ENCODE assay signal across 8 mouse cellular contexts in genomic region chr15:52161568-52162316, GRCm38 (mm10).
DNase-seq lines count a peak whose midpoint lies in the region; ATAC-seq and TF ChIP-seq lines count a peak whose summit lies in the region.

No protein-coding gene starts in this region.

- no peak overlapping the region for H3K27ac ChIP-seq in heart, embryonic 13.5 days (replicated peaks)
- peak overlapping the region; percentile 77 for H3K27ac ChIP-seq in hindbrain, embryonic 13.5 days
- peak overlapping the region; percentile 85 for H3K27ac ChIP-seq in midbrain, embryonic 10.5 days (replicated peaks)
- H3K27ac ChIP-seq in stomach, postnatal 0 days (replicated peaks): no peak overlapping the region

- TF ChIP-seq CTCF in stomach, postnatal 0 days (IDR thresholded peaks at IDR 0.05; ENCODE audit: low read depth): no peak

- DNase-seq in heart, adult 9 months (ENCODE audit: low spot score in 2 of 2): no peak
- peak; percentile 85 for DNase-seq in Muller cell, postnatal 12 days (ENCODE audit: inconsistent ontology term)
- DNase-seq in cerebellum, postnatal 25 days: peak; percentile 84 to 86
- DNase-seq in midbrain, embryonic 10.5 days (ENCODE audit: low spot score): peak; percentile 63
- DNase-seq in stomach, postnatal 0 days (ENCODE audit: low spot score): peak; percentile 25

- H3K36me3 ChIP-seq in heart, embryonic 13.5 days: no peaks in the 10 kb centered on the region
- no peaks in the 10 kb centered on the region for H3K36me3 ChIP-seq in hindbrain, embryonic 13.5 days
- no peaks in the 10 kb centered on the region for H3K36me3 ChIP-seq in midbrain, embryonic 10.5 days
- no peaks in the 10 kb centered on the region for H3K36me3 ChIP-seq in stomach, postnatal 0 days (ENCODE audit: control insufficient read depth, insufficient read depth, low read length)

- peak overlapping the region; percentile 17; the same call in 1 of the 2 replicates for H3K9ac ChIP-seq in heart, embryonic 13.5 days
- peak overlapping the region; percentile 55 for H3K9ac ChIP-seq in hindbrain, embryonic 13.5 days
- H3K9ac ChIP-seq in stomach, postnatal 0 days (ENCODE audit: low read length): no peak overlapping the region

- no peak overlapping the region for H3K4me3 ChIP-seq in heart, embryonic 13.5 days
- no peak overlapping the region for H3K4me3 ChIP-seq in hindbrain, embryonic 13.5 days
- H3K4me3 ChIP-seq in midbrain, embryonic 10.5 days: peak overlapping the region; percentile 22
- no peak overlapping the region for H3K4me3 ChIP-seq in stomach, postnatal 0 days (ENCODE audit: low read depth, low read length)

- H3K27me3 ChIP-seq in heart, embryonic 13.5 days (replicated peaks): no peaks in the 10 kb centered on the region; the same call in 1 of the 2 replicates
- no peaks in the 10 kb centered on the region for H3K27me3 ChIP-seq in hindbrain, embryonic 13.5 days
- H3K27me3 ChIP-seq in midbrain, embryonic 10.5 days (ENCODE audit: low read depth, poor library complexity, severe bottlenecking): no peaks in the 10 kb centered on the region
- H3K27me3 ChIP-seq in stomach, postnatal 0 days (ENCODE audit: control insufficient read depth, insufficient read depth, low read length): no peaks in the 10 kb centered on the region

- H3K9me3 ChIP-seq in heart, embryonic 13.5 days: no peaks in the 10 kb centered on the region
- H3K9me3 ChIP-seq in hindbrain, embryonic 13.5 days: no peaks in the 10 kb centered on the region
- H3K9me3 ChIP-seq in midbrain, embryonic 10.5 days (replicated peaks): no peaks in the 10 kb centered on the region
- no peaks in the 10 kb centered on the region for H3K9me3 ChIP-seq in stomach, postnatal 0 days (ENCODE audit: control insufficient read depth, low read length)

- ATAC-seq in heart, embryonic 13.5 days (ENCODE audit: extremely low read depth, insufficient number of reproducible peaks, low FRiP score, low TSS enrichment): no peak
- ATAC-seq in hindbrain, embryonic 13.5 days (ENCODE audit: low FRiP score): peak; percentile 63
- peak; percentile 54; the same call in 1 of the 2 replicates for ATAC-seq in stomach, postnatal 0 days (ENCODE audit: low FRiP score, low TSS enrichment)
- no peak for ATAC-seq in CD4-positive, CD25-positive, alpha-beta regulatory T cell, adult 4 months

- peak overlapping the region; percentile 48 for H3K4me2 ChIP-seq in heart, embryonic 13.5 days
- peak overlapping the region; percentile 34 for H3K4me2 ChIP-seq in hindbrain, embryonic 13.5 days
- no peak overlapping the region; the same call in 1 of the 2 replicates for H3K4me2 ChIP-seq in stomach, postnatal 0 days (replicated peaks; ENCODE audit: low read depth)

- H3K4me1 ChIP-seq in heart, embryonic 13.5 days: peaks cover 19% of the 10 kb centered on the region
- H3K4me1 ChIP-seq in hindbrain, embryonic 13.5 days (replicated peaks): peaks cover 24% of the 10 kb centered on the region
- H3K4me1 ChIP-seq in midbrain, embryonic 10.5 days: peaks cover 35% of the 10 kb centered on the region
- no peaks in the 10 kb centered on the region for H3K4me1 ChIP-seq in stomach, postnatal 0 days (replicated peaks; ENCODE audit: control insufficient read depth, insufficient read depth)

- WGBS in heart, embryonic 13.5 days: 27% methylated on average over 19 of the region's 19 CpGs
- WGBS in hindbrain, embryonic 13.5 days: 22% methylated on average over 19 of the region's 19 CpGs
- 14% methylated on average over 19 of the region's 19 CpGs for WGBS in midbrain, embryonic 10.5 days
- 13% methylated on average over 19 of the region's 19 CpGs for whole genome bisulfite sequencing in stomach, postnatal 0 days

- TF ChIP-seq EP300 in stomach, postnatal 0 days (optimal IDR thresholded peaks at IDR 0.05): no peak

Comparison
In these comparisons a context has a peak if more than half of its experiments do, and no peak if none do; other contexts are left out.
1. ATAC-seq: peak in hindbrain, embryonic 13.5 days (single experiment) and stomach, postnatal 0 days (single experiment); none in heart, embryonic 13.5 days (single experiment) and CD4-positive, CD25-positive, alpha-beta regulatory T cell, adult 4 months (single experiment).
2. H3K27ac ChIP-seq: peak in hindbrain, embryonic 13.5 days (single experiment) and midbrain, embryonic 10.5 days (single experiment); none in heart, embryonic 13.5 days (single experiment) and stomach, postnatal 0 days (single experiment).
3. DNase-seq: peak in Muller cell, postnatal 12 days (single experiment), cerebellum, postnatal 25 days (2 of 2), midbrain, embryonic 10.5 days (single experiment) and stomach, postnatal 0 days (single experiment); none in heart, adult 9 months (0 of 2).